Mouse (Mus musculus) cortical plate, adult 2 months (tissue): Measurements from ENCODE around the gene Spata6. TPM values are rescaled to one million over a fixed set of nuclear protein-coding genes. Genes with fewer than 3 reads are reported as not detected.

Source experiments
- H3K27ac ChIP-seq: fragments of 200-500 bp; 2 replicates; pipeline ENCODE4 v1.5.1; 2012; ENCODE audit warnings: low read length, control low read depth, inconsistent platforms; ENCODE audit not compliant: insufficient read depth
- H3K4me1 ChIP-seq: fragments of 200-500 bp; 2 replicates; pipeline ENCODE4 v1.6.1; 2011; ENCODE audit warnings: low read length; ENCODE audit not compliant: control insufficient read depth, insufficient read depth
- H3K4me3 ChIP-seq: fragments of 200-500 bp; 2 replicates; pipeline ENCODE4 v1.5.1; 2011; ENCODE audit warnings: mild to moderate bottlenecking, low read length, control low read depth; ENCODE audit not compliant: insufficient read depth
- CTCF ChIP-seq: fragments of 200-500 bp; IDR thresholded peaks from 2 replicates; pipeline ENCODE4 v1.5.1; 2011; ENCODE audit warnings: mild to moderate bottlenecking, control low read depth, low read length; ENCODE audit not compliant: insufficient read depth; ENCODE audit errors: extremely low read depth
- POLR2A ChIP-seq: fragments of 200-500 bp; IDR thresholded peaks from 2 replicates; pipeline ENCODE4 v1.6.1; 2011; ENCODE audit warnings: mild to moderate bottlenecking, low read length, control low read depth; ENCODE audit not compliant: insufficient read depth; ENCODE audit errors: extremely low read depth
- polyA plus RNA-seq: library from polyadenylated mRNA; depleted of rRNA; stranded (reverse); fragments of >200 nt; gene quantifications from 2 replicates; pipeline ENCODE4 v1.2.3, GENCODE M21; 2012; rRNA removed

The Spata6 gene
- polyA plus RNA-seq, 1 experiment, result 4.9 TPM

DNA sequence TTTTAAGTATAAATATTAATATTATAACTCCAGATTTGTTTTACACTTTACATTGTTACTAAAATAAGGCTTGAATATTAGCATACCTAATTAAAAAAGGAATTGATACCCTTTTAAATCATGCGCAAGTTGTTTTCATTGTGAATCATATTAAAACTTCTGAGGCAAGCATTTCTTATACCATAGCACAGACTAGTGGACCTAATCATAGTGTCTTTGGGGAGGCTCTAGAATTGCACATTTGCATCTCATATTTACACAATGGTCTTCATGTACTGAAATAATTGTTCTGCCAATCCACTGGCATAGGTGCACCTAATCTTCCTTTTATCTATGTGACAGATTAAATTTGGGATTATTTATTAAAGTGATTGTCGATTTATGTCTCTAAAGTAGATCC, 83.4 kb downstream of the Spata6 start:
- TF ChIP-seq CTCF (no peak), POLR2A (no peak)
- H3K4me3 ChIP-seq, result no peak overlapping the region
- no peaks in the 10 kb centered on the region for H3K4me1 ChIP-seq
- H3K27ac ChIP-seq, result no peak overlapping the region

GRCm38 (mm10) chr4:111817478-111817877, 97.7 kb downstream of the Spata6 start:
- Histone ChIP-seq H3K4me3 (no peak overlapping the region), H3K27ac (no peak overlapping the region), H3K4me1 (no peaks in the 10 kb centered on the region)
- TF ChIP-seq POLR2A (no peak), CTCF (no peak)

DNA sequence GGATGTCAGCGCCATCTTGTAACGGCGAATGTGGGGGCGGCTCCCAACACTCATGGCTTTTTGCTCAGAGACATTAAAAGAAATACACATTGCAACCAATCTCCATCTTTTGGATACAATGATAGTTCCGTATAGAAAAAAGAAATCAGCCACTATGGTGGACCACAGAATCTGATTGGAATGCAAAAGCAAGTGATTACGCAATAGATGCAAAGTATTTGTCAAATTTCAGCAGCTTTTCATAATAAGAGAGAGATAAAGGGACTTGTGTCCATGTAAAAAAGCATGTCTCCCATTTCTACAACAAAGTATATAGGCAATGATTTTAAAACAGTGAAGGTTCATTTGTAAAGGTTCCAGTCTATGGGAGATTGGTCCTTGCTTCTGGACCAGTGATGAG, 119.1 kb downstream of the Spata6 start:
- H3K27ac ChIP-seq, result no peak overlapping the region
- H3K4me1 ChIP-seq, result no peaks in the 10 kb centered on the region
- H3K4me3 ChIP-seq, result no peak overlapping the region
- TF ChIP-seq CTCF (no peak), POLR2A (no peak)

DNA sequence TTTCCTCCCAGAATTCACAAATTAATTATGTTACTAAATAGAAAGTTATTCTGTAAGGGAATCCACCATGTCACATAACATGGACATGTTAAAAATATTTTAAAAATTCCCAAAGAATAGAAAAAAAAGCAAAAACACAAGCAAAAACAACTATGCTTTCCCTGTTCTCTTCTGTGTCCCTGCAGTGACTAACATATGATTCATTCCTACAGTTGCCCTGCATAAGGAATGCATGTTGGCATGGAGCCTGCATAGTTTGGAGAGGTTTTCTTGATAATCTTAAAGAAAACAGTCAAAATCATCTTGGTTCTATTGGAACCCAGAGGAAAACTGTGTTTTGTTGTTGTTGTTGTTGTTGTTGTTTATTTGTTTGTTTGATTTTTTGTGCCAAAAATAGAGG, 132.8 kb downstream of the Spata6 start:
- no peak for TF ChIP-seq POLR2A
- no peak for TF ChIP-seq CTCF
- Histone ChIP-seq H3K27ac (no peak overlapping the region), H3K4me1 (no peaks in the 10 kb centered on the region), H3K4me3 (no peak overlapping the region)

DNA sequence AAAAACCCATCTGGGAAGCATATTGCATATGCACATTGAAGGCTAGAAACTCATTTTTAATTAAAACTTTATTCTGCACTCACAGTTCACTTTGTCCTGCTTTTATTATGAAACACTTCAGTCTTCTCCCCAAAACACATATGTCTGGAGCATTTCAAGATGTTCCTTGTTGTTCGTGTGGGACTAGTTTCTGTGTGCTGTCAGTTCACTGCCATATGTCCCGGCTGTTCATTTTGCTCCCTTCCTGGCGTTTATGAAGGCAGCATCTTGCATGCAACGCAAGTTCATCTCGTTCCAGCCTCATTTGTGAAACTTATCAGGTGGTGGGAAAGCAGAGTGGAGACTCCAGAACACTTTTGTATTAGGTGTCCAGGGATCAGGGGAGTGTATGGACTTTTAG, 146.9 kb downstream of the Spata6 start:
- no peaks in the 10 kb centered on the region for H3K4me1 ChIP-seq
- TF ChIP-seq POLR2A (no peak), CTCF (no peak)
- H3K4me3 ChIP-seq, result no peak overlapping the region
- no peak overlapping the region for H3K27ac ChIP-seq

DNA sequence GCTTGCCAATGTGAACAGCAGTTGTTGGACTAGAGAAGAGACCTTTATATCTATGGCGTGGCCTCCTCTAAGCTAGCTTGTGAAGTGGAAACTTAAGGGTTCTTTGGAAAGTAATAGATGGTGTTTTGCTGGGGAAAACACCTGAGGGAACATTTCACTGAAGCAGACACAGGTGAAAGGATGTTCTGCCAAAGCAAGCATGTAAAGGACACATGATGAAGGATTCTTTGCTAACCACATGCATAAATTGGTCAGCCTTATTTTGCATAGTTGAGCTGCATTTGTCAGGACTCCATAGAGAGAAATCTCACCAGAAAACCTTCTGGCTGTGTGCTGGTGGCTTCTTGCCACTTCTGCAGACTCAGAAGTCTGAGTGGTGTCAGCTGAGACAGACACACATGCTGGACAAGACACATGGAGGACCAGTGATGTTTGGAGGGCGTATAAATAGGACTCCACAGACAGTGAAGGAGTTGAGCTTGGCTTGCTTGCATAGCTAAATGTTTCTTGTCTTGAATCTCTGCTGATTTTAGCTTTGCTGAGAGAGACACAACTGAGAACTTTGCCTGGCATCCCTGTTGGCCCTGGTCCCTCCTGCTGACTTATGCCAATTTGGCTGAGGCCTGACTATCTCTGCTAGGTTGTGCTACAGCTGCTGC, 148.1 kb downstream of the Spata6 start:
- Histone ChIP-seq H3K4me1 (no peaks in the 10 kb centered on the region), H3K27ac (no peak overlapping the region), H3K4me3 (no peak overlapping the region)
- TF ChIP-seq CTCF (no peak), POLR2A (no peak)

Other genes with a start within 250 kb of the Spata6 start
- gene Slc5a9, start 182.9 kb downstream of the Spata6 start, polyA plus RNA-seq, result not detected in 2 replicates
- not detected in 2 replicates for gene Skint8, start 199.4 kb downstream of the Spata6 start, polyA plus RNA-seq